Mouse (Mus musculus): Measurements from ENCODE around the gene Sgk2. TPM values are rescaled to one million over a fixed set of nuclear protein-coding genes. Genes with fewer than 3 reads are reported as not detected.

The Sgk2 gene
- polyA plus RNA-seq, 1 experiment from 2014 or later, result not detected

DNA sequence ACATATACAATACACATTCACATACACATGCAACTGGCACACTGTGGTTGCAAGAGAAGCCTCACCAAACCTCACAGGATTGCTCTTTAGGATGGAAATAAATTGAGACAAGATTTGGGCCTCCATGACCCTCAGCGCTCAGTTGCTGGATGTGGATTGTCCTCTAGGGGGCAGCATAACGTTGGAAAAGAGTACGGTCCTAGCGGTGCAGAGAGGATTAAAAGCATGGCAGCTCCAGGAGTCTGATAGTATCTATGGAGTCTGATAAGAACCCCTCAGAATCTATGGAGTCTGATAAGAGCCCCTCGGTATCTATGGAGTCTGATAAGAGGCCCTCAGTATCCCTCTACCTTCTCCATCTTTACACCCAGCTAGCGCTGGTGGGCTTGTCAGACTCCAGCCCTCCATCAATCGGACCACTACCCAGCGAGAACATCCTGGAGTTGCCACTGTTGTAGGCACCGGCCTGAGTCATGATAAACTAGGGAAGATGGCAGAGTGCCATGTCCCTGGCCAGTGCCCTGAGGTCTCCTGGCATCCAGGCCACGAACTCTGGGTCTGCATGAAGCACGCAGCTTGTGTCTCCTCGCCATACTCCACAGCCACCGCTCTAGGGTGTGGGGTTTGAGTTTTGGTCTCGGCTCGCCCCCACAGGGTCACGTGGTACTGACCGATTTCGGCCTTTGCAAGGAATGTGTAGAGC is 11.5 kb downstream of the Sgk2 start:
- H3K9me3 ChIP-seq (replicated peaks), result no peaks in the 10 kb centered on the region
- 34% methylated on average over 18 of the region's 18 CpGs for WGBS
- no peak overlapping the region for H3K27ac ChIP-seq (replicated peaks)
- DNase-seq (ENCODE audit: low spot score), result peak; percentile 75
- H3K36me3 ChIP-seq, result no peaks in the 10 kb centered on the region
- 0 out of 2 replicates have a peak, but pooled peaks cover 3% of the 10 kb centered on the region for H3K27me3 ChIP-seq (ENCODE audit: low read depth, poor library complexity, severe bottlenecking)
- H3K4me1 ChIP-seq, result peaks cover 6% of the 10 kb centered on the region; the same call in 1 of the 2 replicates
- H3K4me3 ChIP-seq, result peak overlapping the region; percentile 44

DNA sequence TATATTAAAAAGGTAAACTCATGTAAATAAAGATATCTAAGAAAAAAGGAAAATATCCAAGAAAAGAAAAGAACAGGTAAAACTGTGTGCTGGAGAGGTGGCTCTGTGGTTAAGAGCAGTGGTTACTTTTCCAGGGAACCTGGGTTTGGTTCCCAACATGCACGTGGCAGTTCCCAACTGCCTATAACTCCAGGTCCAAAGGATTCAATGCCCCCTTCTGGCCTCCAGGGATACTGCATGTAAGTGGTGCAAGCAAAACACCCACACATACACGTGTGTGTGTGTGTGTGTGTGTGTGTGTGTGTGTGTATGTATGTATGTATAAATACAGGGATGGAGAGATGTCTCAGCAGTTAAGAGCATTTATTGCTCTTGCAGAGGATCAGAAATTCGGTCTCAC is 12.6 kb downstream of the Sgk2 start:
- Histone ChIP-seq H3K27ac (replicated peaks) (no peak overlapping the region), H3K27me3 (ENCODE audit: low read depth, poor library complexity, severe bottlenecking) (no peaks in the 10 kb centered on the region), H3K4me1 (peaks cover 6% of the 10 kb centered on the region; the same call in 1 of the 2 replicates), H3K4me3 (no peak overlapping the region), H3K9me3 (replicated peaks) (no peaks in the 10 kb centered on the region), H3K36me3 (no peaks in the 10 kb centered on the region)
- 40% methylated on average over 3 of the region's 3 CpGs for WGBS
- DNase-seq (ENCODE audit: low spot score), result peak; percentile 59

DNA sequence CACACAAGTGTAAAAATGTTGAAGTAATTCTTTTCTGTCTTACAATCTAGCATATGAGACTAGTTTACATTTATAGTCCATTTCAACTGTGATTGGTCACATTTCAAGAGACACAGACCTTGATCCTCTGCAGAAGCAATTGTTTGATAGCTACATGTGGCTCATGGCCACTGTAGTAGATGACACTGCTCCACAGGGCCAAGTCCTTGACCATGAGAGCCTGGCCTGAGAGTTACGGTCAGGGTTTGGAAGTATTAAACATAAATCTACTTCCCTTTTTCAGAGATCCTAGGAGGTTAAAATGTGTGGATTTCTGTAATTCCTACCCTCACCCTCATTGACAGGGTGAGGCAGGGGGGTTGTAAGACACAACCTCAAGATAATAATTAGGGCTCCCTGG is 13.9 kb downstream of the Sgk2 start:
- Histone ChIP-seq H3K27ac (replicated peaks) (no peak overlapping the region), H3K9me3 (replicated peaks) (no peaks in the 10 kb centered on the region), H3K4me3 (no peak overlapping the region), H3K4me1 (peaks cover 6% of the 10 kb centered on the region; the same call in 1 of the 2 replicates), H3K27me3 (ENCODE audit: low read depth, poor library complexity, severe bottlenecking) (no peaks in the 10 kb centered on the region), H3K36me3 (no peaks in the 10 kb centered on the region)
- WGBS, result 97% methylated on average over 1 of the region's 1 CpGs
- DNase-seq (ENCODE audit: low spot score), result no peak

DNA sequence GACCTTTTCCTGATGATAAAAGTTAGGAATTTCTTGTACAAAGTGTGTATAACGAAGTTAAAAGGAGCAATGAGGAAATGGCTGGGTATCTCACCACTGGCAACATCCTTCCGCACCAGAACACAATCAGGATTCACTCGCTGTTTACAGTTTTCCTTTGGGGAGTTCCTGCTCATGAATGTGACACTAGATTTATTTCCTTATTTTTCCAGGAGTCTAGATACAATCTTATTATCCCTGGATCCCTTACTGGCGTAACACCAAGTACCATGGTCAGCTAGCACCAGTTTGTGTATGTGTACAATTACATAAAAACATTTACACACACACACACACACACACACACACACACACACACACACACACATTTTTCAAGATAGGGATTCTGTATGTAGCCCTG is 20.2 kb downstream of the Sgk2 start:
- no peak for DNase-seq (ENCODE audit: low spot score)
- Histone ChIP-seq H3K27me3 (ENCODE audit: low read depth, poor library complexity, severe bottlenecking) (no peaks in the 10 kb centered on the region), H3K27ac (replicated peaks) (no peak overlapping the region), H3K4me3 (no peak overlapping the region), H3K9me3 (replicated peaks) (no peaks in the 10 kb centered on the region), H3K36me3 (no peaks in the 10 kb centered on the region), H3K4me1 (no peaks in the 10 kb centered on the region)
- 89% methylated on average over 4 of the region's 4 CpGs for WGBS

DNA sequence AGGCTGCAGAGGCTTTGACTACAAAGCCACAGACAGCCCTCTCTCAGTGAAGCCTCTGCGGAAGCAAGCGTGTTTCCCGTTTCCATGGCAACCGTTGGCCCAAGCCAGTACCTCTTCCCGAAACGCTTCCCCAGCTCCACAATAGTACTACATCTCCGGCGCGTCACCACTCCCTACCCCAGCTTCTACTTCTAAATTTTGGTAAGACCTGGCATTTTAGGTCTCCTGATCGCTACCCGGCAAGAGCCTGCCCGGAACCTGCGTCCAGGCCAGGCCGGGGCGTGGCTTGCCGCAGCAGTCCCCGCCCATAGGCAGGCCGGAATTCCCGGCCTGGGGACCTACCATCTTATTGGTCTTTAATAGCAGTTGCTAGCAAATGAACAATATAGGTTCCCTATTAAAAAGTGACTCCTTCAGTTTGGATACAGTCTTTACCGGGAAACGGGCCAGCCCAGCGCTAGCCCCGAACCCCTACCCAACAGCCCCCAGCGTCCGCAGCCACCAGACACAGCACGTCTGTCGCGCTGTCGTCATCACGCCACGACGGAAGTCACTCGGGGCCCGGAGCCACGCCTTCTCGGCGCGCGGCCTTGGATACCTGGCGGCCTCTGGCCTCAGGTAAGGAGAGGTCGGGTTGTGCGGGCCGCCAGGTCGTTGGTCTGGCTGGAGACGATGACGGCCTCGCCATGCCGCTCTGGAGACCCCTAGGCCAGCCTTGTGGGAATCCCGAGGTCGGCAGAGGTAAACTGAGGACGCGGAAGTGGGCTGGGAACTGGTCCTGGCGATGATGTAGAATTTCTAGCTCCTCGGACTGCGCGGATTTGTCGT is 30.0 kb downstream of the Sgk2 start, which contains the start of gene Ift52:
Ift52 (plus strand) TSS at position 439 of the 828 bp plus-strand sequence.
- H3K4me1 ChIP-seq, result peaks cover 13% of the 10 kb centered on the region
- H3K9me3 ChIP-seq (replicated peaks), result no peaks in the 10 kb centered on the region
- H3K4me3 ChIP-seq, result peak within 1 kb of the TSS; percentile 92
- WGBS, result under 1% methylated on average over 57 of the region's 57 CpGs
- no peaks in the 10 kb centered on the region for H3K27me3 ChIP-seq (ENCODE audit: low read depth, poor library complexity, severe bottlenecking)
- peak within 1 kb of the TSS; percentile 90 for H3K27ac ChIP-seq (replicated peaks)
- peak; percentile 92 for DNase-seq (ENCODE audit: low spot score)
- H3K36me3 ChIP-seq, result no peaks in the 10 kb centered on the region

DNA sequence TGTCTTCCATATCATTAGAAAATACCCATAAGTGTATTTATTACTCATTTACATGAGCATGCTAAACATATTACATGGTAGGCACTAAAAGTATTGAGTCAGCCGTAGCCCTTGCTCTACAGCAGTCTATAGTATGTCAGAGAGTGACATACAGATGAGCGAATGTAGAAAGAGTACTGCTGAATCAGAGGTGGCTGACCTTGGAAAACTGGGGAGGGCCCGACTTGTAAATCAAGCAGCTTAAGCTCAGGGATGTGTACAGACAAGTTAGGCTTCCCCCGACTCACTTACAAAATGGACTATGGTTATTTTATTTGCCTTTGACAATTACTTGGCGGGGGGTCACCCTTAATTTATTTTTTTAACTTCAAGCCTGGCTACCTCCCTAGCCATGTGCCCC is 44.2 kb downstream of the Sgk2 start:
- no peak for DNase-seq (ENCODE audit: low spot score)
- Histone ChIP-seq H3K9me3 (replicated peaks) (no peaks in the 10 kb centered on the region), H3K4me1 (no peaks in the 10 kb centered on the region), H3K27ac (replicated peaks) (no peak overlapping the region), H3K27me3 (ENCODE audit: low read depth, poor library complexity, severe bottlenecking) (no peaks in the 10 kb centered on the region), H3K36me3 (peaks cover 100% of the 10 kb centered on the region), H3K4me3 (no peak overlapping the region)
- WGBS, result 89% methylated on average over 5 of the region's 5 CpGs

DNA sequence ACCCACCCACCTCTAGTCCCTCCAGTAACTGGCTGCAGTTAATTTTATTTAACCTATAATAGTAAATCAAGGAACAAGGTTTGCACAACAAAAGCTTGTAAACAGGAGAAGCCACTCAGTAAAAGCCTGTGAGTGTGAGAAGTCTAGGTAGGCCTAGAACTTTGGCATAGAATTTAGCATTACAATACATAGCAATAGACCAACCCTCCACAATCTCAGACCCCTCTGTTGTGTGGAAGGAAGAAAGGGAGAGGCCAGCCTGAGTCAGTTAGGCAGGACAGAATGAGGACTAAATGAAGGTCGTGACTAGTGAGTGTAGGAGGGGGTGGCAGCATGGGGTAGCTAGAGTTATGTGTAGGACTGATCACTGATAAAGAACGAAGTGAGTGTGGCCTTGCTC is 44.6 kb downstream of the Sgk2 start:
- 83% methylated on average over 2 of the region's 2 CpGs for WGBS
- Histone ChIP-seq H3K27me3 (ENCODE audit: low read depth, poor library complexity, severe bottlenecking) (no peaks in the 10 kb centered on the region), H3K4me1 (no peaks in the 10 kb centered on the region), H3K36me3 (peaks cover 100% of the 10 kb centered on the region), H3K9me3 (replicated peaks) (no peaks in the 10 kb centered on the region), H3K4me3 (no peak overlapping the region), H3K27ac (replicated peaks) (no peak overlapping the region)
- no peak for DNase-seq (ENCODE audit: low spot score)

DNA sequence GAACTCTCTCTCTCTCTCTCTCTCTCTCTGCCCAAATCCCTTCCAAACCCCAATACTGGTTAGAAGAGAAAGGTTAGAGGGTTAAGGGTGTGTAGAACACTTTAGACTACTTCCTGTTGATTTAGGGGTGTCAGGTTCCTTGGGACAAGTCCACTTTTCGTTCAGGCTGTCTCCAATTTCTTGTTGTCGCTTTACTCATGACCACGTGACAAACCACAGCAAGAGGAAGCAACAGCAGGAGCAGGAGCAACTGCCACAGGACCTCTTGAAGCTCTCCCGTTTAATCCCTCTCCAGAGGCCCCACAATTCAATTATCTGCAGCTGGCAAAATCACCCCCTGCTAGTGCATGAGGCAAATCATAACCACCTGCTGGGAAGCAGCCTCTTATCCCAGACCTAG is 45.5 kb downstream of the Sgk2 start:
- Histone ChIP-seq H3K27ac (replicated peaks) (no peak overlapping the region), H3K27me3 (ENCODE audit: low read depth, poor library complexity, severe bottlenecking) (no peaks in the 10 kb centered on the region), H3K4me3 (no peak overlapping the region), H3K4me1 (no peaks in the 10 kb centered on the region), H3K36me3 (peaks cover 100% of the 10 kb centered on the region), H3K9me3 (replicated peaks) (no peaks in the 10 kb centered on the region)
- 48% methylated on average over 4 of the region's 4 CpGs for WGBS
- DNase-seq (ENCODE audit: low spot score), result no peak

DNA sequence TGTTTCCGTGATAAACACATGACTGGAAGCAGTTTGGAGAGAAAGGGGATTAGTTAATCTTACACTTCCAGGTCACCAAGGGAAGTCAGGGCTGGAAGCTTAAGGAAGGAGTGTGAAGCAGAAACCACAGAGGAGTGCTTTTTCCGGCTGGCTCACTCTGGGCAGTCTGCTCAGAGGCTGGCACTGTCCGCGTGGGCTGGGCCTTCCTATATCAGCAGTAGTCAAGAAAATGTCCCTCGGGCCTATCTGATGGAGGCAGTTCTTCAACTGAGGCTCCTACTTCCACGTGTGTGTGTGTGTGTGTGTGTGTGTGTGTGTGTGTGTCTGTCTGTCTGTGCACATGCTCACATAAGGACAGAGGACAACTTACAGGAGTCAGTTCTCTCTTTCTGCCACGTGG is 52.8 kb downstream of the Sgk2 start:
- 88% methylated on average over 7 of the region's 7 CpGs for WGBS
- Histone ChIP-seq H3K27me3 (ENCODE audit: low read depth, poor library complexity, severe bottlenecking) (no peaks in the 10 kb centered on the region), H3K27ac (replicated peaks) (no peak overlapping the region), H3K4me3 (no peak overlapping the region), H3K4me1 (no peaks in the 10 kb centered on the region), H3K36me3 (peaks cover 94% of the 10 kb centered on the region), H3K9me3 (replicated peaks) (no peaks in the 10 kb centered on the region)
- no peak for DNase-seq (ENCODE audit: low spot score)

DNA sequence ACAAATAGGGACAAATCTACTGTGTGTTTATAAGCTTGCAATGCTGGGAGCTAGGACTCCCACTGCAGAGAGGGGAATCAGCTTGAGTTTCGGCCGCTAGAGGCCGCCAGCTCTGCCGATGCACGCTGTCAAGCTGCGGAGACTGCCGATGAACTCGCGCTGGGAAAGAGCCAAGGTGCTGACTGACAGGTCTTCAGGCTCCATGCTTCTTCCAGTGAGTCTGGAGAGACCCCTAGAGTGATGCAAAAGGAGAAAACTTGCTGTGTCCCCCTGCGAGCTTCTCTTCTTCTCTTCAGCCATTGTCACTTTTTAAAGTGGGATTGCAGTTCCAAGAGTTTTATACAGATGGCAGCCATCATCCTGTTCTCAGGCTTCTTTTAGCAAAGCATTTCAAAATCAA is 61.0 kb downstream of the Sgk2 start:
- H3K4me3 ChIP-seq, result no peak overlapping the region
- no peaks in the 10 kb centered on the region for H3K4me1 ChIP-seq
- H3K27ac ChIP-seq (replicated peaks), result no peak overlapping the region
- DNase-seq (ENCODE audit: low spot score), result peak; percentile 68
- H3K27me3 ChIP-seq (ENCODE audit: low read depth, poor library complexity, severe bottlenecking), result no peaks in the 10 kb centered on the region
- peaks cover 56% of the 10 kb centered on the region for H3K36me3 ChIP-seq
- 6% methylated on average over 10 of the region's 10 CpGs for WGBS
- H3K9me3 ChIP-seq (replicated peaks), result no peaks in the 10 kb centered on the region

DNA sequence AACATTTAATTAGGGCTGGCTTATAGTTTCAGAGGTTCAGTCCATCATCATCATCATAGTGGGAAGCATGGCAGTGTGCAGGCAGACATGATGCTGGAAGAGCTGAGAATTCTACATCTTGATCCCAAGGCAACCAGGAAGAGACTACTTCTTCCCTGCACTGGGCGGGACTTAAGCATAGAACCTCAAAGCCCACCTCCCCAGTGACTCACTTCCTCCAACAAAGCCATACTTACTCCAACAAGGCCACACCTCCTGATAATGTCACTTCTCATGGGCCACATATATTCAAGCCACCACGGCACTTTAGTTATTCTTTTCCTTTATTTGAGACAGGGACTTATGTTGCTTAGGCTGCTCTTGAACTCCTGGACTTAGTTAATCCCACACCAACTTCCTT is 62.0 kb downstream of the Sgk2 start:
- Histone ChIP-seq H3K4me1 (peaks cover 7% of the 10 kb centered on the region), H3K27me3 (ENCODE audit: low read depth, poor library complexity, severe bottlenecking) (no peaks in the 10 kb centered on the region), H3K27ac (replicated peaks) (no peak overlapping the region), H3K9me3 (replicated peaks) (no peaks in the 10 kb centered on the region), H3K36me3 (peaks cover 46% of the 10 kb centered on the region), H3K4me3 (no peak overlapping the region)
- 96% methylated on average over 2 of the region's 2 CpGs for WGBS
- DNase-seq (ENCODE audit: low spot score), result no peak

DNA sequence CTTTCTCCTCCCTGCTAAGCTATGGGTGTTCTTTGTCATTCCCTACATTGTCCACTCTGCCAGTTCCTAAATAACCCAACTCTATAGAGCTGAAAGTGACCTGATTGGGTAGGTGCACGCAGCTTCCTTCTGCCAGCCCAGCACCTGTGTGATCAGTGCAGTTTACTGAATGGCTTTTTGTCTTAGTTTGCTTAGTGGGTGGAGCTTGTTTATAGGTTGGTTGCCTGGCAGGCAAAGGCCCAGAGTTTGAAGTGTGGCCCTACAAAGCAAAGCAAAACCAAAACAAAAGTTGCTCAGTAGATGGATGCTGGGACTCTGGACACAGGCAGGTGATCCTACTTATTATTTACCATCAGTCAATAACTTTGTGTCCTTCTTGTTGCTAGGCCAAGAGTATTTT is 64.6 kb downstream of the Sgk2 start:
- Histone ChIP-seq H3K9me3 (replicated peaks) (no peaks in the 10 kb centered on the region), H3K36me3 (peaks cover 22% of the 10 kb centered on the region), H3K4me3 (no peak overlapping the region), H3K27me3 (ENCODE audit: low read depth, poor library complexity, severe bottlenecking) (no peaks in the 10 kb centered on the region), H3K4me1 (peaks cover 32% of the 10 kb centered on the region), H3K27ac (replicated peaks) (no peak overlapping the region)
- WGBS, result 61% methylated on average over 1 of the region's 1 CpGs
- no peak for DNase-seq (ENCODE audit: low spot score)

DNA sequence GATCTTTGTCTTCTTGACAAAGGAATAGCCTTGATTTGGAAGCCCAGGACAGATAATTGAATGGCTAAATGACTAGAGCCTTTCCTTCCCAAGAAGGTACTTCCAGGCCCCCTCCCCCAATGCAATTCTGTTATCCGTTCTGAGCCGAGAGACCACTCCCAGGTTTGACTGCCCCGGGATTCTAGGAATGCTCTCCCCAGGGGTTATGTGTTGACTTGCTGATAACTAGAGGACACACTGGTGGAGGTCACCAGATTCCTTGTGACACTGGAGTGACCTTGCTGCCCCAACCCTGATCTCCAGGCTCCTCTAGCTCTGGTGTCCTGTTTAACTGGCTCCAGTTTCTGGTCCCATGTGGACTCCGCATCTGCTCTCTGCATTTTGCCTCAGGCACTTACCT is 65.0 kb downstream of the Sgk2 start:
- no peaks in the 10 kb centered on the region for H3K9me3 ChIP-seq (replicated peaks)
- peaks cover 37% of the 10 kb centered on the region for H3K4me1 ChIP-seq
- H3K4me3 ChIP-seq, result no peak overlapping the region
- DNase-seq (ENCODE audit: low spot score), result no peak
- no peak overlapping the region for H3K27ac ChIP-seq (replicated peaks)
- H3K27me3 ChIP-seq (ENCODE audit: low read depth, poor library complexity, severe bottlenecking), result no peaks in the 10 kb centered on the region
- WGBS, result 34% methylated on average over 4 of the region's 4 CpGs
- peaks cover 20% of the 10 kb centered on the region for H3K36me3 ChIP-seq
